Mouse (Mus musculus) spleen, postnatal 10 days (tissue): ENCODE measurements around the gene Tmem200a.
"Not testable (repeated sequence)": the region's sequence is repeated elsewhere in the genome, so short reads cannot be mapped to it uniquely, and the experiment has no call there.

Experiments
- DNase-seq, 2 experiments: peaks; one replicate each; pipeline ENCODE4 v3.0.0; 2021 to 2022; ENCODE audit warnings: low spot score in 2 of 2

Tmem200a gene

GRCm38 (mm10) chr10:25982617-25983016, 96.2 kb downstream of the Tmem200a start:
- no peak for DNase-seq

- DNase-seq = no peak
Observed at GRCm38 (mm10) chr10:25962863-25963262, 116.0 kb downstream of the Tmem200a start.

- DNase-seq = no peak
Observed at GRCm38 (mm10) chr10:25961066-25961465, 117.8 kb downstream of the Tmem200a start.

GRCm38 (mm10) chr10:25958762-25959753, 119.8 kb downstream of the Tmem200a start:
- DNase-seq = no peak

GRCm38 (mm10) chr10:25954641-25955228, 124.1 kb downstream of the Tmem200a start:
- DNase-seq = no peak

- DNase-seq = no peak
Observed at GRCm38 (mm10) chr10:25952838-25953237, 126.0 kb downstream of the Tmem200a start.

GRCm38 (mm10) chr10:25952150-25952549, 126.7 kb downstream of the Tmem200a start:
- no peak for DNase-seq

GRCm38 (mm10) chr10:25945866-25946265, 133.0 kb downstream of the Tmem200a start:
- no peak for DNase-seq

- no peak for DNase-seq
Observed at GRCm38 (mm10) chr10:25944641-25945040, 134.2 kb downstream of the Tmem200a start.

GRCm38 (mm10) chr10:25931796-25932195, 147.1 kb downstream of the Tmem200a start:
- no peak for DNase-seq

GRCm38 (mm10) chr10:25929401-25930150, 149.3 kb downstream of the Tmem200a start:
- DNase-seq = no peak

- DNase-seq = no peak
Observed at GRCm38 (mm10) chr10:25928861-25929368, 149.9 kb downstream of the Tmem200a start.

- no peak for DNase-seq
Observed at GRCm38 (mm10) chr10:25928448-25928786, 150.4 kb downstream of the Tmem200a start.

GRCm38 (mm10) chr10:25927553-25928447, 151.1 kb downstream of the Tmem200a start:
- no peak for DNase-seq

GRCm38 (mm10) chr10:25920640-25921278, 158.1 kb downstream of the Tmem200a start:
- no peak for DNase-seq

- DNase-seq = no peak
Observed at GRCm38 (mm10) chr10:25918103-25918502, 160.7 kb downstream of the Tmem200a start.

GRCm38 (mm10) chr10:25910270-25910669, 168.6 kb downstream of the Tmem200a start:
- no peak for DNase-seq

- no peak for DNase-seq
Observed at GRCm38 (mm10) chr10:25908027-25909012, 170.5 kb downstream of the Tmem200a start.

- not testable (repeated sequence) for DNase-seq
Observed at GRCm38 (mm10) chr10:25894126-25894525, 184.7 kb downstream of the Tmem200a start.
